Mouse (Mus musculus): ENCODE data around the gene Crocc2. TPM values are rescaled to one million over a fixed set of nuclear protein-coding genes. Genes with fewer than 3 reads are reported as not detected.

Crocc2 gene
- polyA plus RNA-seq, 1 experiment from 2014 or later: 0.30 TPM

DNA sequence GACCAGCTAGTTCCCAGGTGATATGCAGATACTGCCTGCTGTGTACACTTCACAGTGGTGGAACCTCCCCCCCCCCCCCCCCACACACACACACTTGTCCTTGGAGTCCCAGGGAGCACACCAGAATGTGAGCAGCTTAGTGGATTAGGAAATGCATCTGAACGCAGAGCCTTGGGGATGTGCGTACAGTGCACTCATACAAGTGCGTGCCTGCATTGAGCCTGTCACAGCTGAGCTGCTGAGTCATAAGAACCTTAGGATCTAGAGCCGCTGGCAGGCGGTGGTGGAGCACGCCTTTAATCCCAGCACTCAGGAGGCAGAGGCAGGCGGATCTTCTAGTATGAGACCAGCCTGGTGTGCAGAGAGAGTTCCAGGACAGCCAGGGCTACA, 59.4 kb downstream of the Crocc2 start:
- Histone ChIP-seq H3K27me3 (ENCODE audit: insufficient read depth, poor library complexity, severe bottlenecking) (peaks cover 23% of the 10 kb centered on the region), H3K4me3 (no peak overlapping the region), H3K36me3 (no peaks in the 10 kb centered on the region), H3K9me3 (no peaks in the 10 kb centered on the region), H3K4me1 (replicated peaks) (peaks cover 28% of the 10 kb centered on the region; the same call in 1 of the 2 replicates), H3K27ac (no peak overlapping the region)
- 93% methylated on average over 7 of the region's 7 CpGs for WGBS
- DNase-seq (ENCODE audit: low spot score): no peak

DNA sequence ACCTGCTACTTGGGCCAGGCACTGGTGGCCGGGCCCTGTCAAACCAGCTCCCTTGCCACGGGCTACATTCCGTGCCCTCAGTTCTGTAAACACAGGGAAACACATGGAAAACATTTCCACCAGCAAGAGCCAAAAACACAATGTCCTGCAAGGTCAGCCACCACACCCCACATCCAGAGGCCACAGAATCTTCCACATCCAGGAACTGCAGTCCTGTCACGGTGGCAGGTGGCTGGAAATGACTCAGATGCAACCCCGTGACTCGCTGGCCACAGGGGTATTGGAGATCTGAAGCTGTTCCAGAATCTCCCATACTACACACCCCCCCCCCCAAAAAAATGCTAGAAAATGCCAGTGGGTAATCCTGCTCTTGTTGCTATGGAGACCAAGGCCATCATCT, 60.7 kb downstream of the Crocc2 start:
- Histone ChIP-seq H3K27me3 (ENCODE audit: insufficient read depth, poor library complexity, severe bottlenecking) (peaks cover 22% of the 10 kb centered on the region), H3K4me1 (replicated peaks) (peaks cover 20% of the 10 kb centered on the region; the same call in 1 of the 2 replicates), H3K4me3 (no peak overlapping the region), H3K36me3 (no peaks in the 10 kb centered on the region), H3K27ac (no peak overlapping the region), H3K9me3 (no peaks in the 10 kb centered on the region)
- 83% methylated on average over 6 of the region's 6 CpGs for WGBS
- DNase-seq (ENCODE audit: low spot score): no peak

DNA sequence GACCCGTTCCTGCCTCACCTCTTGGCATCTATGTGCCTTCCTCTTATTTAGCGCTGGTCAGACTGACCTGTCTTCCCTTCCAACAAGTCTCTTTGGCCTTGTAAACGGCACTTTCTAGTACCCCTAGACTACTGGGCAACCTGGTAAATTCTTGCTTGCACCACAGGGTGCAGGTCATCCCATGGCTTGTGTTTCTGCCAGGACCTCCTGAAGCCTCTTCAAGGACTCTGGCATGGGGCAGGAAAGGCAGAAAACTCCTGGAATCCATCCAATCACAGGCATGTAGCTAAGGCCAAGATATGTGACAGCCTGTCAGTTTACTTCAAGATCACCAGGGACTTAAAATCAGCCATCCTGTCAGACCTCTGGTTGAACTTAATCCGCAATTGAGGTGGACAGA, 61.1 kb downstream of the Crocc2 start:
- no peak overlapping the region for H3K4me3 ChIP-seq
- no peaks in the 10 kb centered on the region for H3K9me3 ChIP-seq
- DNase-seq (ENCODE audit: low spot score): no peak
- no peak overlapping the region for H3K27ac ChIP-seq
- H3K4me1 ChIP-seq (replicated peaks): peaks cover 20% of the 10 kb centered on the region; the same call in 1 of the 2 replicates
- no peaks in the 10 kb centered on the region for H3K36me3 ChIP-seq
- WGBS: 79% methylated on average over 4 of the region's 4 CpGs
- peaks cover 22% of the 10 kb centered on the region for H3K27me3 ChIP-seq (ENCODE audit: insufficient read depth, poor library complexity, severe bottlenecking)

DNA sequence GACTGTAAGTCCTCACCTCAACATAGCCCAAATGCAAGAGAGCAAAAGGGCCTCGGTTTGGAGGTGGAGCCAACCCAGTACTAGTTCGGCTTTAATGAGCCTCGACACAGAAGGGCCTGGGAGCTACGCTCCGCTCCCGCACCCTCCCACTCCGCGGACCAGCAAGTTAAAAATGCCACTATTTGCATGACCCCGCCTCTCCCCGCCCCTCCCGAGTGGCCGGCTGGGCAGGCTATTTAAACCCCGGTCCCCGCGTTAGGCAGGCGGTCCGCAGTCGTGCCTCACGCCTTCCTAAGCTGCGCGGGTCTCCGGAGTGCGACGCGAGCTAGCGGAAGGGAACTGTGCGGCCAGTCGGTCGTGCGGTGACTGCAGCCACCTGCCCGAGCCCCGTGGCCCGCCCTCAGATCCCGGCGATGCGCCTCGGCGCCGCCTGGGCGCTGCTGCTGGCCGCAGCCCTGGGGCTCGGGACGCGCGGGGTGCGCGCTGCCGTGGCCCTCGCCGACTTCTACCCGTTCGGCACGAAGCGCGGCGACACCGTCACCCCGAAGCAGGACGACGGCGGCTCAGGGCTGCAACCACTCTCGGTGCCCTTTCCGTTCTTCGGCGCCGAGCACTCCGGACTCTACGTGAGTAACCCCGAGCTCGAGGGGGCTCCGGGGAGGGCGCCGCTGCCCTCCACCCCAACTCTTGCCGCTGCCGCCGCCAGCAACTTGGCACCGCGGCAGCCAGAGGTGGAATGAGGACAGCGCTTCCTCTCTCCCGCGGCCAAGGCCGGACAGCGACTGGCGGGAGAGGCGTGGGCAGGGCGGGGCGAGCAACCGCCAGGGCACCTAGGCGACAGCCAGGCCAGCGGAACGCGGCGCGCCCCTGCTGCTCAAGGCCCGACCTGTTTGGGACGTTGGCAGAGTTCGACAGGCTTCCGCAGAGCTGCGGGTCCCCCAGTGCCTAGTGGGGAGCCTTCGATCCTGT, 67.3 kb downstream of the Crocc2 start, which contains the start of gene Sned1:
Gene Sned1 (plus strand): TSS at position 266 of the 969 bp plus-strand sequence.
- under 1% methylated on average over 97 of the region's 100 CpGs for WGBS

GRCm38 (mm10) chr1:93236545-93236924, 68.0 kb downstream of the Crocc2 start:
- H3K36me3 ChIP-seq: no peaks in the 10 kb centered on the region
- 17% methylated on average over 3 of the region's 3 CpGs for WGBS
- H3K4me1 ChIP-seq (replicated peaks): peaks cover 29% of the 10 kb centered on the region
- no peaks in the 10 kb centered on the region for H3K9me3 ChIP-seq
- H3K4me3 ChIP-seq: peak overlapping the region; percentile 68
- no peak for DNase-seq (ENCODE audit: low spot score)
- peak overlapping the region; percentile 73; the same call in 1 of the 2 replicates for H3K27ac ChIP-seq
- H3K27me3 ChIP-seq (ENCODE audit: insufficient read depth, poor library complexity, severe bottlenecking): peaks cover 60% of the 10 kb centered on the region

More for the DNA sequence above, 67.3 kb downstream of the Crocc2 start, which contains the start of gene Sned1:
- DNase-seq (ENCODE audit: low spot score): peak; percentile 88
- H3K36me3 ChIP-seq: no peaks in the 10 kb centered on the region
- peak within 1 kb of the TSS; percentile 73 for H3K27ac ChIP-seq
- peak within 1 kb of the TSS; percentile 68 for H3K4me3 ChIP-seq
- no peaks in the 10 kb centered on the region for H3K9me3 ChIP-seq
- peaks cover 60% of the 10 kb centered on the region for H3K27me3 ChIP-seq (ENCODE audit: insufficient read depth, poor library complexity, severe bottlenecking)
- H3K4me1 ChIP-seq (replicated peaks): peaks cover 29% of the 10 kb centered on the region

GRCm38 (mm10) chr1:93237676-93238075, 69.2 kb downstream of the Crocc2 start:
- H3K36me3 ChIP-seq: no peaks in the 10 kb centered on the region
- H3K9me3 ChIP-seq: no peaks in the 10 kb centered on the region
- no peak overlapping the region for H3K4me3 ChIP-seq
- H3K27me3 ChIP-seq (ENCODE audit: insufficient read depth, poor library complexity, severe bottlenecking): peaks cover 59% of the 10 kb centered on the region
- no peak overlapping the region for H3K27ac ChIP-seq
- H3K4me1 ChIP-seq (replicated peaks): peaks cover 29% of the 10 kb centered on the region
- DNase-seq (ENCODE audit: low spot score): no peak
- 89% methylated on average over 10 of the region's 10 CpGs for WGBS

DNA sequence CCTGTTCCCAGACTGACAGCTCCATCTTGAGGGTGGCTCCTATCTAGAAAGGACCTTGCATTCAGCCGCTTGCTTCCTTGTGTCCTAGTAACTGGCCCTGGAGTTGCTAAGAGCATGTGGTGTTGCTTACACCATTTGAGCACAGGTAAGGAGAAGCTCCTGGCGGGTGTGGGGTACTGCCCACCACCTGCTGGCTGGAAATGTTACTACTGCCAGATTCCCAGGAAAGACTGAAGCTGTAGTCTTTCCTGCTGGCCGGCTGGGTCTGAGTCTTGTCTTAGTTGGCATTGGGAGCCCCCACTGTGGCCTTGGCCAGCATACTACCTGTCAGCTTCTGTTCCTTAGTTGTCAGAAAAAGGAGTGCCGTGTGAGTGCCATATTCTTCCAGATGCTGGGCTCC, 69.7 kb downstream of the Crocc2 start:
- Histone ChIP-seq H3K9me3 (no peaks in the 10 kb centered on the region), H3K27ac (no peak overlapping the region), H3K4me3 (no peak overlapping the region), H3K36me3 (no peaks in the 10 kb centered on the region), H3K27me3 (ENCODE audit: insufficient read depth, poor library complexity, severe bottlenecking) (peaks cover 55% of the 10 kb centered on the region), H3K4me1 (replicated peaks) (peaks cover 25% of the 10 kb centered on the region)
- WGBS: 63% methylated on average over 4 of the region's 4 CpGs
- DNase-seq (ENCODE audit: low spot score): no peak

DNA sequence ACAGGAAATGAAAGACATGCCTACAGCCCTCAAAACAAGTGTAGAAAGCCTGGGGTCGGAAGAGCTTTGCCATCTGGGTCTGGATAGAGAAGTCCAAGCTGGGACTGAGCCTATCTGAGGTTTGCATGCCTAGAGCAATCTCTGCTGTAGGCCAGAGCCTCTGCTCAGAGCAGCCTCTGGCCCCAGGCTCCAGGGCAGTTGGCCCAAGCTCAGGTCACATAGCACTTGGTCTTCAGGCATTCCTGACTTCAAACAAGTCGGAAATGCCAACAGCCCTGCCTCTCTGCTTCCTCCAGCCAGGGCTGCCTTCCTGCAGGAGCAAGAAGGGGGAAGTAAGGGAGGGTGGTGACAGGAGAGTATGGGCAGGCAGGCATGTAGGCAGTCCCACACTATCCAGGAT, 77.4 kb downstream of the Crocc2 start:
- 67% methylated on average over 2 of the region's 2 CpGs for WGBS
- Histone ChIP-seq H3K4me1 (replicated peaks) (0 out of 2 replicates have a peak, but pooled peaks cover 7% of the 10 kb centered on the region), H3K27me3 (ENCODE audit: insufficient read depth, poor library complexity, severe bottlenecking) (no peaks in the 10 kb centered on the region), H3K4me3 (no peak overlapping the region), H3K36me3 (no peaks in the 10 kb centered on the region), H3K9me3 (no peaks in the 10 kb centered on the region), H3K27ac (0 out of 2 replicates have a peak overlapping the region, but pooled peaks have one; percentile 23)
- no peak for DNase-seq (ENCODE audit: low spot score)

- Histone ChIP-seq H3K36me3 (no peaks in the 10 kb centered on the region), H3K27ac (no peak overlapping the region), H3K4me1 (replicated peaks) (no peaks in the 10 kb centered on the region), H3K4me3 (no peak overlapping the region), H3K27me3 (ENCODE audit: insufficient read depth, poor library complexity, severe bottlenecking) (no peaks in the 10 kb centered on the region), H3K9me3 (no peaks in the 10 kb centered on the region)
- DNase-seq (ENCODE audit: low spot score): no peak
- 55% methylated on average over 2 of the region's 2 CpGs for WGBS
These were observed 84.1 kb downstream of the Crocc2 start for GRCm38 (mm10) chr1:93252586-93252985.

DNA sequence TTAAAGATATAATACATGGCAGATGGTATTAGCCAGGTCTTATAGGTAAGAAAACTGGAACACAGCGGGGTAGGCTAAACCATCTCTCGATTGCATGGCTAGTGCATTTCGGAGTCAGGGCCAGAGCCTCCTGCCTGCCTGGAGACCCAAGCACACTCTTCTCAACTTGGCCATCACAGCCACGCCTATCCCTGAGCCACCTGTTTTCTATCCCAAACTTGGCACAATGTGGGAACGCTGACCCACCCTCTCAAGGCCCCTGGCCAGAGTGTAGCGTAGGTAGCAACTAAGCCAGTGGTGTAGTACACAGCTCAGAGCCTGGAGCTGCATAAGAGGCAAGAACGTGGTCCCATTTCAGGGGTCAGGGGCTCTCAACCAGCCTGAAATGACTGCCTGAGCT, 87.2 kb downstream of the Crocc2 start:
- Histone ChIP-seq H3K4me3 (no peak overlapping the region), H3K36me3 (no peaks in the 10 kb centered on the region), H3K27me3 (ENCODE audit: insufficient read depth, poor library complexity, severe bottlenecking) (no peaks in the 10 kb centered on the region), H3K4me1 (replicated peaks) (no peaks in the 10 kb centered on the region), H3K9me3 (no peaks in the 10 kb centered on the region), H3K27ac (no peak overlapping the region)
- 90% methylated on average over 7 of the region's 7 CpGs for WGBS
- DNase-seq (ENCODE audit: low spot score): no peak

DNA sequence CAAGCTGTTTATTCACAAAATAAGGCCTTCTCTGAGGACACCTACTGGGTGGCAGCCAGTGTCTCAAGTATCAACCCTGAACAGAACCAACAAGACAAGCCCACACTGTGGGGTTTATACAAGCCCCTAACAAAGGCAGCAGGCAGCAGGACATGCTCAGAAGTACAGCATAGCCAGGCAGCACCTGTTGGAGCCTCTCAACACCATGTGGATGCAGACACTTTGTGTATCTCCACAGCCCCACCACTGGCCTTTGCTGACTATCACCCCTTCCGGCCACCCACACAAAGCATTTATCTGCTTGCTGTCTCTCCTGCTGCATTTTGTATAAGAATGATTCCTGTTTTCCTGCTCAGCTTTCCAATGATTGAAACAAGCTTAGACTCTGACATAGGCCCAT, 89.0 kb downstream of the Crocc2 start:
- DNase-seq (ENCODE audit: low spot score): no peak
- Histone ChIP-seq H3K36me3 (no peaks in the 10 kb centered on the region), H3K9me3 (no peaks in the 10 kb centered on the region), H3K4me1 (replicated peaks) (no peaks in the 10 kb centered on the region), H3K4me3 (no peak overlapping the region), H3K27ac (no peak overlapping the region), H3K27me3 (ENCODE audit: insufficient read depth, poor library complexity, severe bottlenecking) (no peaks in the 10 kb centered on the region)
- 69% methylated on average over 1 of the region's 1 CpGs for WGBS

GRCm38 (mm10) chr1:93267207-93267606, 98.7 kb downstream of the Crocc2 start:
- Histone ChIP-seq H3K27me3 (ENCODE audit: insufficient read depth, poor library complexity, severe bottlenecking) (peaks cover 4% of the 10 kb centered on the region; the same call in 1 of the 2 replicates), H3K4me3 (no peak overlapping the region), H3K36me3 (no peaks in the 10 kb centered on the region), H3K27ac (no peak overlapping the region), H3K4me1 (replicated peaks) (peaks cover under 1% of the 10 kb centered on the region; the same call in 1 of the 2 replicates), H3K9me3 (no peaks in the 10 kb centered on the region)
- DNase-seq (ENCODE audit: low spot score): no peak
- WGBS: 45% methylated on average over 3 of the region's 3 CpGs

DNA sequence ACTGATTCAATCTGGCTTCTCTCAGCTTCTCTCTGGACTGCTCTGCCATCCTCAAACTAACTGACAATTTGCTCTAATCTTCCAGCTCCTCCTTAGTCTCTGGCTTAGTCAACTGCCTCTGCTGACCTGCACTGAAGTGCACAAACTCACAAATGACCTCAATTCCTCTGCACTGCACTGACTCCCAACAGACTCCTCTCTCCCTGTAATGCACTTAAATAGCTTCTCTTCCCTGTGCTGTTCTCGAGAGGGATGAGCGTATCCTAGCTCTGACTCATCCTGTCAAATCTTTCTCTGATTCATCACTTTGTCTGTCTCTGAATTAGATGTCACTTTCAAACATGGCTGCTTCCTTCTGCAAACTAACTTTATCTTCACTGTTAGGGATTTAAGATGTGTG, 99.7 kb downstream of the Crocc2 start:
- 86% methylated on average over 2 of the region's 2 CpGs for WGBS
- no peak for DNase-seq (ENCODE audit: low spot score)
- Histone ChIP-seq H3K36me3 (no peaks in the 10 kb centered on the region), H3K9me3 (no peaks in the 10 kb centered on the region), H3K4me3 (no peak overlapping the region), H3K4me1 (replicated peaks) (peaks cover 5% of the 10 kb centered on the region), H3K27me3 (ENCODE audit: insufficient read depth, poor library complexity, severe bottlenecking) (peaks cover 4% of the 10 kb centered on the region; the same call in 1 of the 2 replicates), H3K27ac (no peak overlapping the region)
